In genomic region chr10:77074276-77074974, GRCm38 (mm10) we compare ENCODE assay signal across 13 mouse cellular contexts. TPM values are rescaled to one million over a fixed set of nuclear protein-coding genes. Genes with fewer than 3 reads are reported as not detected.
A peak's percentile ranks its signal among the peaks of the same experiment; 100 is the strongest.
DNase-seq lines count a peak whose midpoint lies in the region; ATAC-seq and TF ChIP-seq lines count a peak whose summit lies in the region.
"Had no signal": no experiment of that assay in that cellular context is flagged by ENCODE, and none has a peak within 500 bp of the region (broad histone marks: within the 10 kb centered on the region; RNA-seq: fewer than 3 reads in every experiment).

No protein-coding gene starts in this region.

- H3K4me1 ChIP-seq in heart, embryonic 16.5 days (ENCODE audit: control insufficient read depth, insufficient read depth, low read length), result peaks cover 2% of the 10 kb centered on the region; the same call in 1 of the 2 replicates
- no peaks in the 10 kb centered on the region for H3K4me1 ChIP-seq in midbrain, postnatal 0 days (ENCODE audit: insufficient read depth, low read length)
- no peaks in the 10 kb centered on the region for H3K4me1 ChIP-seq in midbrain, embryonic 13.5 days (replicated peaks)
- no peaks in the 10 kb centered on the region for H3K4me1 ChIP-seq in lung, adult 2 months (ENCODE audit: control insufficient read depth, insufficient read depth, low read length)

- H3K36me3 ChIP-seq in heart, embryonic 16.5 days (ENCODE audit: control insufficient read depth, insufficient read depth), result peaks cover 2% of the 10 kb centered on the region; the same call in 1 of the 2 replicates
- H3K36me3 ChIP-seq in midbrain, postnatal 0 days (ENCODE audit: insufficient read depth, low read length), result no peaks in the 10 kb centered on the region
- peaks cover 6% of the 10 kb centered on the region; the same call in 1 of the 2 replicates for H3K36me3 ChIP-seq in midbrain, embryonic 13.5 days

- no peak overlapping the region for H3K4me2 ChIP-seq in heart, embryonic 16.5 days (ENCODE audit: low read depth, low read length)
- no peak overlapping the region for H3K4me2 ChIP-seq in midbrain, postnatal 0 days (ENCODE audit: low read depth, low read length, poor library complexity, severe bottlenecking)
- H3K4me2 ChIP-seq in midbrain, embryonic 13.5 days (replicated peaks), result no peak overlapping the region
- H3K4me2 ChIP-seq: lung, embryonic 14.5 days had no signal

- 71% methylated on average over 4 of the region's 4 CpGs for WGBS in heart, embryonic 16.5 days
- 80% methylated on average over 4 of the region's 4 CpGs for WGBS in midbrain, postnatal 0 days
- 92% methylated on average over 4 of the region's 4 CpGs for whole genome bisulfite sequencing in midbrain, embryonic 13.5 days
- WGBS in lung, adult 2 months, result 73% methylated on average over 4 of the region's 4 CpGs

- TF ChIP-seq POLR2A in lung, adult 2 months (IDR thresholded peaks at IDR 0.05; ENCODE audit: borderline replicate concordance, extremely low read depth, low read depth, low read length), result no peak

- no peak overlapping the region for H3K4me3 ChIP-seq in heart, embryonic 16.5 days (ENCODE audit: low read length)
- H3K4me3 ChIP-seq in midbrain, postnatal 0 days (ENCODE audit: low read depth, low read length), result no peak overlapping the region
- H3K4me3 ChIP-seq in midbrain, embryonic 13.5 days (replicated peaks), result no peak overlapping the region
- H3K4me3 ChIP-seq in lung, adult 2 months (replicated peaks; ENCODE audit: extremely low read depth, low read depth, low read length), result no peak overlapping the region

- no peak overlapping the region for H3K9ac ChIP-seq in heart, embryonic 16.5 days (ENCODE audit: low read length)
- H3K9ac ChIP-seq in midbrain, postnatal 0 days (replicated peaks; ENCODE audit: low read length, poor library complexity, severe bottlenecking), result no peak overlapping the region
- H3K9ac ChIP-seq in midbrain, embryonic 13.5 days (replicated peaks), result no peak overlapping the region
- H3K9ac ChIP-seq: lung, embryonic 14.5 days had no signal

- peak; percentile 24; the same call in 1 of the 2 replicates for ATAC-seq in heart, embryonic 16.5 days (replicated peaks; ENCODE audit: extremely low read depth, insufficient read depth, low FRiP score)
- ATAC-seq in midbrain, postnatal 0 days (ENCODE audit: low FRiP score), result no peak
- ATAC-seq in midbrain, embryonic 13.5 days, result no peak
- ATAC-seq: forebrain, embryonic 16.5 days had no signal

- H3K27ac ChIP-seq in heart, embryonic 16.5 days (ENCODE audit: low read length), result no peak overlapping the region
- no peak overlapping the region for H3K27ac ChIP-seq in midbrain, postnatal 0 days (ENCODE audit: low read depth, low read length)
- no peak overlapping the region for H3K27ac ChIP-seq in midbrain, embryonic 13.5 days

- no peak for DNase-seq in heart, adult 11 months
- DNase-seq in midbrain, postnatal 0 days (ENCODE audit: low spot score), result peak; percentile 48
- peak; percentile 68 for DNase-seq in cerebellum, adult 11-12 months
- DNase-seq in cerebellum, postnatal 36 days, result peak; percentile 57 to 58
- DNase-seq in lung, adult 2 months, result no peak
- no peak for DNase-seq in kidney, adult 18-20 months
- DNase-seq: kidney, adult 9 months; kidney, postnatal 4 days; lung, embryonic 14.5 days; thymus, adult 2 months had no signal

- no peaks in the 10 kb centered on the region for H3K9me3 ChIP-seq in heart, embryonic 16.5 days (replicated peaks; ENCODE audit: control insufficient read depth, low read length)
- H3K9me3 ChIP-seq in midbrain, postnatal 0 days (ENCODE audit: low read length), result no peaks in the 10 kb centered on the region
- no peaks in the 10 kb centered on the region for H3K9me3 ChIP-seq in midbrain, embryonic 13.5 days

- TF ChIP-seq CTCF in midbrain, postnatal 0 days (IDR thresholded peaks at IDR 0.05), result no peak
- TF ChIP-seq CTCF in lung, adult 2 months (IDR thresholded peaks at IDR 0.05; ENCODE audit: insufficient read depth, low read length), result no peak

- H3K27me3 ChIP-seq in heart, embryonic 16.5 days (ENCODE audit: control insufficient read depth, insufficient read depth, low read length), result no peaks in the 10 kb centered on the region
- H3K27me3 ChIP-seq in midbrain, postnatal 0 days (ENCODE audit: insufficient read depth, low read length), result no peaks in the 10 kb centered on the region
- H3K27me3 ChIP-seq in midbrain, embryonic 13.5 days, result no peaks in the 10 kb centered on the region

RNA-seq across cellular contexts. Expression of gene Slc19a1, which starts 42.4 kb away (rescaled TPM):
- polyA plus RNA-seq in heart, embryonic 16.5 days (2015; fragmentation: Nextera tagmentation; extraction: Ambion mirVana), result 13.4 and 15.1 TPM in 2 replicates
- total RNA-seq in midbrain, postnatal 0 days (2014; rRNA removed), result 38.1 and 47.0 TPM in 2 replicates
- polyA plus RNA-seq in midbrain, postnatal 0 days (2015; fragmentation: Nextera tagmentation; extraction: Ambion mirVana), result 44.1 and 44.9 TPM in 2 replicates
- polyA plus RNA-seq in midbrain, embryonic 13.5 days (2015; fragmentation: Nextera tagmentation; extraction: Ambion mirVana), result 33.0 and 35.8 TPM in 2 replicates
- polyA plus RNA-seq in lung, adult 2 months (2012; rRNA removed), result 26.4 and 26.7 TPM in 2 replicates

Comparison
In these comparisons a context has a peak if more than half of its experiments do, and no peak if none do; other contexts are left out.
1. DNase-seq: peak in midbrain, postnatal 0 days (single experiment), cerebellum, adult 11-12 months (single experiment) and cerebellum, postnatal 36 days (2 of 2); none in heart, adult 11 months (single experiment), lung, adult 2 months (single experiment) and kidney, adult 18-20 months (single experiment).